Mouse (Mus musculus) CH12.LX (cell line): ENCODE measurements around the gene Rsph10b. TPM values are rescaled to one million over a fixed set of nuclear protein-coding genes. Genes with fewer than 3 reads are reported as not detected.

Experiments
- DNase-seq: peaks from one replicate; pipeline ENCODE4 v3.0.0-alpha.2; 2013; ENCODE audit errors: extremely low read depth
- H3K27ac ChIP-seq: 2 replicates; pipeline ENCODE4 v1.5.1; 2012; ENCODE audit warnings: low read depth, mild to moderate bottlenecking, control low read depth, moderate library complexity; ENCODE audit not compliant: insufficient read depth
- H3K27me3 ChIP-seq: replicated peaks from 2 replicates; pipeline ENCODE3; 2012; ENCODE audit warnings: inconsistent platforms
- H3K36me3 ChIP-seq, 2 experiments: replicated peaks in 1 of 2; 2 replicates each; pipeline versions ENCODE3 to v1.6.1; 2012; ENCODE audit warnings: inconsistent platforms in 1 of 2, low read length in 1 of 2, mild to moderate bottlenecking in 1 of 2, mixed read lengths in 1 of 2, moderate library complexity in 1 of 2; ENCODE audit not compliant: control insufficient read depth in 1 of 2, insufficient read depth in 1 of 2
- H3K4me1 ChIP-seq, 2 experiments: 2 replicates each; pipeline ENCODE4 v1.6.1; 2012; ENCODE audit warnings: inconsistent platforms in 1 of 2, moderate library complexity in 1 of 2; ENCODE audit not compliant: insufficient read depth in 2 of 2, control insufficient read depth in 1 of 2
- H3K4me2 ChIP-seq: 2 replicates; pipeline ENCODE4 v1.6.1; 2012; ENCODE audit warnings: low read depth, mild to moderate bottlenecking, control low read depth; ENCODE audit not compliant: poor library complexity, insufficient read depth, severe bottlenecking
- H3K4me3 ChIP-seq, 3 experiments: fragments of 150-350 bp in 1 of 3; sonication (generic) in 1 of 3; replicated peaks in 1 of 3; 2 replicates each; pipeline versions ENCODE3 to v1.5.1; 2011 to 2012; ENCODE audit warnings: low read depth in 2 of 3, low read length in 2 of 3, mild to moderate bottlenecking in 2 of 3, moderate library complexity in 2 of 3, control low read depth in 1 of 3, improper control_type of control experiment in 1 of 3, inconsistent platforms in 1 of 3, mixed read lengths in 1 of 3; ENCODE audit not compliant: poor library complexity in 1 of 3
- H3K79me2 ChIP-seq: replicated peaks from 2 replicates; pipeline ENCODE4 v1.6.1; 2012; ENCODE audit warnings: mild to moderate bottlenecking, moderate library complexity; ENCODE audit not compliant: control insufficient read depth, poor library complexity, insufficient read depth, severe bottlenecking; ENCODE audit errors: extremely low read depth
- H3K9ac ChIP-seq: 2 replicates; pipeline ENCODE4 v1.6.1; 2012; ENCODE audit warnings: low read depth, mild to moderate bottlenecking, control low read depth, moderate library complexity; ENCODE audit not compliant: insufficient read depth
- H3K9me3 ChIP-seq: replicated peaks from 2 replicates; pipeline ENCODE3; 2012; ENCODE audit warnings: low read length, inconsistent platforms, mixed read lengths
- BHLHE40 ChIP-seq: IDR thresholded peaks from 2 replicates; pipeline ENCODE4 v1.6.1; 2011; ENCODE audit warnings: mild to moderate bottlenecking, low read depth, low read length, improper control_type of control experiment
- EP300 ChIP-seq: IDR thresholded peaks from 2 replicates; pipeline ENCODE4 v1.6.1; 2011; ENCODE audit warnings: low read length, improper control_type of control experiment
- GABPA ChIP-seq: IDR thresholded peaks from 2 replicates; pipeline ENCODE4 v1.6.1; 2012; ENCODE audit warnings: low read depth, low read length, improper control_type of control experiment, inconsistent platforms; ENCODE audit not compliant: insufficient replicate concordance
- JUN ChIP-seq: IDR thresholded peaks from 2 replicates; pipeline ENCODE4 v1.6.1; 2011; ENCODE audit warnings: low read depth, mild to moderate bottlenecking, low read length, improper control_type of control experiment, moderate library complexity; ENCODE audit not compliant: insufficient read depth
- KAT2A ChIP-seq: IDR thresholded peaks from 2 replicates; pipeline ENCODE4 v1.6.1; 2012; ENCODE audit warnings: low read length, improper control_type of control experiment, inconsistent platforms; ENCODE audit not compliant: insufficient replicate concordance
- MAFK ChIP-seq: IDR thresholded peaks from 2 replicates; pipeline ENCODE4 v1.6.1; 2011; ENCODE audit warnings: low read length, improper control_type of control experiment; ENCODE audit not compliant: insufficient replicate concordance
- MAX ChIP-seq: IDR thresholded peaks from 2 replicates; pipeline ENCODE4 v1.6.1; 2011; ENCODE audit warnings: low read length, improper control_type of control experiment
- MAZ ChIP-seq: IDR thresholded peaks from 2 replicates; pipeline ENCODE4 v1.6.1; 2012; ENCODE audit warnings: low read depth, mild to moderate bottlenecking, inconsistent platforms, low read length, improper control_type of control experiment, moderate library complexity
- MEF2A ChIP-seq: IDR thresholded peaks from 2 replicates; pipeline ENCODE4 v1.6.1; 2014; ENCODE audit warnings: low read depth, mild to moderate bottlenecking, inconsistent platforms, low read length, improper control_type of control experiment, borderline replicate concordance
- MXI1 ChIP-seq: IDR thresholded peaks from 2 replicates; pipeline ENCODE4 v1.6.1; 2011; ENCODE audit warnings: mild to moderate bottlenecking, low read depth, low read length, improper control_type of control experiment
- MYC ChIP-seq: IDR thresholded peaks from 2 replicates; pipeline ENCODE4 v1.6.1; 2011; ENCODE audit warnings: low read depth, mild to moderate bottlenecking, improper control_type of control experiment, low read length
- NRF1 ChIP-seq: IDR thresholded peaks from 2 replicates; pipeline ENCODE4 v1.6.1; 2014; ENCODE audit warnings: low read depth, mild to moderate bottlenecking, inconsistent platforms, low read length, improper control_type of control experiment, moderate library complexity
- POLR2A ChIP-seq: IDR thresholded peaks from 2 replicates; pipeline ENCODE4 v1.6.1; 2011; ENCODE audit warnings: low read depth, mild to moderate bottlenecking, improper control_type of control experiment, low read length
- POLR2AphosphoS2 ChIP-seq: IDR thresholded peaks from 2 replicates; pipeline ENCODE4 v1.6.1; 2011; ENCODE audit warnings: low read depth, low read length, improper control_type of control experiment
- SIN3A ChIP-seq: IDR thresholded peaks from 2 replicates; pipeline ENCODE4 v1.6.1; 2012; ENCODE audit warnings: low read length, improper control_type of control experiment, inconsistent platforms
- SMC3 ChIP-seq: IDR thresholded peaks from 2 replicates; pipeline ENCODE4 v1.6.1; 2011; ENCODE audit warnings: low read depth, low read length, improper control_type of control experiment
- TCF12 ChIP-seq: IDR thresholded peaks from 2 replicates; pipeline ENCODE4 v1.6.1; 2014; ENCODE audit warnings: low read depth, mild to moderate bottlenecking, inconsistent platforms, low read length, improper control_type of control experiment
- UBTF ChIP-seq: IDR thresholded peaks from 2 replicates; pipeline ENCODE4 v1.6.1; 2012; ENCODE audit warnings: low read depth, mild to moderate bottlenecking, inconsistent platforms, low read length, improper control_type of control experiment, moderate library complexity
- USF2 ChIP-seq: conservative IDR thresholded peaks from 2 replicates; pipeline ENCODE4 v1.6.1; 2011; ENCODE audit warnings: low read depth, low read length, improper control_type of control experiment
- ZC3H11A ChIP-seq: IDR thresholded peaks from 2 replicates; pipeline ENCODE4 v1.6.1; 2012; ENCODE audit warnings: low read depth, mild to moderate bottlenecking, inconsistent platforms, low read length, improper control_type of control experiment
- ZKSCAN1 ChIP-seq: IDR thresholded peaks from 2 replicates; pipeline ENCODE4 v1.6.1; 2012; ENCODE audit warnings: low read depth, inconsistent platforms, low read length, improper control_type of control experiment, borderline replicate concordance
- ZNF384 ChIP-seq: IDR thresholded peaks from 2 replicates; pipeline ENCODE4 v1.6.1; 2012; ENCODE audit warnings: low read depth, low read length, improper control_type of control experiment, inconsistent platforms
- dilution Hi-C: fragments of 300-500 bp; cut with MboI; formaldehyde crosslinking; loops from 2 replicates; pipeline ENCODE4 v1.14.3; 2020; ENCODE audit warnings: low sequenced_read_pairs; ENCODE audit not compliant: extremely low pct_unique_long_range_greater_than_20kb, extremely low pct_ligation_motif_present
- in situ Hi-C: fragments of 300-500 bp; cut with MboI; formaldehyde crosslinking; loops from 3 replicates; pipeline ENCODE4 v1.14.3; 2019; ENCODE audit warnings: low sequenced_read_pairs, low pct_ligation_motif_present, low pct_unique_long_range_greater_than_20kb, mixed read lengths
- polyA plus RNA-seq: library from polyadenylated mRNA; unstranded; fragments of >175 nt; gene quantifications from 2 replicates; pipeline ENCODE4 v1.2.1, GENCODE M21; 2012; ENCODE audit warnings: low read depth; ENCODE audit not compliant: insufficient read length
- total RNA-seq, 2 experiments: library from RNA; depleted of rRNA; stranded (reverse); fragments of 300-350 nt in 1 of 2; fragments of >200 nt in 1 of 2; gene quantifications; 2 replicates each; pipeline ENCODE4 v1.2.3; 2012 to 2014

The Rsph10b gene
- total and polyA plus RNA-seq, 3 experiments = 0.28 to 0.31 (median 0.30) TPM

GRCm38 (mm10) chr5:143982361-143982760 lies 49.5 kb downstream of the Rsph10b start:
- peaks cover 29 to 61% of the 10 kb centered on the region in 2 experiments for H3K36me3 ChIP-seq
- DNase-seq = no peak
- H3K27ac ChIP-seq = no peak overlapping the region

GRCm38 (mm10) chr5:143985381-143985780 lies 52.5 kb downstream of the Rsph10b start:
- dilution Hi-C loops (no loop called here), in situ Hi-C loops (no loop called here)

More at GRCm38 (mm10) chr5:143982361-143982760, 49.5 kb downstream of the Rsph10b start:
- TF ChIP-seq TCF12 (no peak), EP300 (no peak), GABPA (no peak), NRF1 (no peak), MAFK (no peak), MEF2A (no peak), MAZ (no peak), MAX (no peak), ZC3H11A (no peak)
- TF ChIP-seq, all 38 proteins: peak for 0
- Histone ChIP-seq H3K4me2 (no peak overlapping the region), H3K9ac (no peak overlapping the region), H3K79me2 (no peaks in the 10 kb centered on the region), H3K4me3 (no peak overlapping the region), H3K4me1 (no peaks in the 10 kb centered on the region), H3K9me3 (no peaks in the 10 kb centered on the region), H3K27me3 (no peaks in the 10 kb centered on the region)
- in situ Hi-C loops (no loop called here), dilution Hi-C loops (no loop called here)

More at GRCm38 (mm10) chr5:143985381-143985780, 52.5 kb downstream of the Rsph10b start:
- Histone ChIP-seq H3K27ac (no peak overlapping the region), H3K4me2 (no peak overlapping the region), H3K4me1 (no peaks in the 10 kb centered on the region), H3K9me3 (no peaks in the 10 kb centered on the region), H3K79me2 (no peaks in the 10 kb centered on the region), H3K27me3 (no peaks in the 10 kb centered on the region), H3K4me3 (no peak overlapping the region), H3K36me3 (peaks cover 54 to 92% of the 10 kb centered on the region in 2 experiments), H3K9ac (no peak overlapping the region)
- no peak for DNase-seq
- TF ChIP-seq POLR2AphosphoS2 (no peak), ZNF384 (no peak), JUN (no peak), ZKSCAN1 (no peak), USF2 (no peak), UBTF (no peak), NRF1 (no peak), KAT2A (no peak), MEF2A (no peak), MAZ (no peak), POLR2A (no peak), SIN3A (no peak), SMC3 (no peak), MYC (no peak), MAFK (no peak), MXI1 (no peak), MAX (no peak), BHLHE40 (no peak)
